Mouse (Mus musculus): ENCODE measurements around the gene Mapk3. TPM values are rescaled to one million over a fixed set of nuclear protein-coding genes. Genes with fewer than 3 reads are reported as not detected.
A peak's percentile ranks its signal among the peaks of the same experiment; 100 is the strongest.

The Mapk3 gene
- polyA plus RNA-seq, 1 experiment from 2014 or later = 80.7 TPM

DNA sequence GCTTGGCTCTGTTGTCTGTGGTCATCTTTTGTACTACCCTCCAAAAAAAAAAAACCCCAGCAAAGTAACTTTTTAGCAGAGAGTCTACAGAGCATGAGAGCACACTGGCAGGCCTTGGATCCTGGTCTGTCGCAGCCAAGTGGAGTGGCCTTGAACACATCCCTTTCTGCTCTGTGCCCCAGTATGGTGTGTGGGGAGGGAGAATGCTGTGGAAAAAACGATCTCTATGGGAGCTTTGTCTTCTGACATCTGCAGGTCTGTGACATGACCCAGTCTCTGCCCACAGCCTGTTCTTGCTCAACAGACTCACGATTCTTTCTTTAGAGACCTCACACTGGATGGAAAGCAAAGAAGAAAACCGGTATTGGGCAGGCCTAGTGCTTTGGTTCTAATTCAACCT is 1.6 kb downstream of the Mapk3 start:
- Histone ChIP-seq H3K9ac (replicated peaks) (peak overlapping the region; percentile 89; the same call in 1 of the 2 replicates), H3K27me3 (no peaks in the 10 kb centered on the region), H3K4me2 (replicated peaks) (peak overlapping the region; percentile 90), H3K4me3 (replicated peaks) (peak overlapping the region; percentile 79), H3K9me3 (no peaks in the 10 kb centered on the region), H3K4me1 (replicated peaks) (peaks cover 35% of the 10 kb centered on the region), H3K27ac (peak overlapping the region; percentile 88), H3K36me3 (peaks cover 36% of the 10 kb centered on the region)
- ATAC-seq = no peak
- 79% methylated on average over 4 of the region's 4 CpGs for WGBS

DNA sequence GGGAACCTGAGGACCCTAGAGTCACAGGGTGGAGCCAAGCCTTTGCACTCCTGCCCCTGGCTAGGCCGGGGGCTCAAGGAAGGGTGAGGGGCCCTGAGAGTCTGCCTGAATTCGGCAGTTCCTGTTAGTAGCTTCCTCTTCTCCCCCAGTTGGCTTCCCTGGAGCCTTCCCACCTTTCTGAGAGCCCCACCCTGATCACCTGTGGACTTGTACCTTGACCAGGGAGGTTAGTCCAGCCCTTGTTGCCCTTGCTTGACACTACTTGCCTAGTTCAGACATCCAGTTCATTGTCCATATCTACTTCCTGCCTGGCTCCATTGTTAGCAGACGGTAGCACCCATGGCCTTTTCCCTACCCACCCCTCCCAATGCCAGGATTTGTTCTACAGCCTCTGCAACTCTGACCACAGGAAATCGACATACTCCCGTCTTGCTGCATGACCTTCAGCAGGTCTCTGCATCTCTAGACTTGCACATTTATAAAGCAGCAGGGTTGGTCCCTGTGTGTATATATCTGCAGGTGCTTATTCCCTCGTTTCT is 2.2 kb downstream of the Mapk3 start:
- 77% methylated on average over 6 of the region's 6 CpGs for WGBS
- H3K4me3 ChIP-seq (replicated peaks) = peak overlapping the region; percentile 79; the same call in 1 of the 2 replicates
- H3K9ac ChIP-seq (replicated peaks) = no peak overlapping the region

DNA sequence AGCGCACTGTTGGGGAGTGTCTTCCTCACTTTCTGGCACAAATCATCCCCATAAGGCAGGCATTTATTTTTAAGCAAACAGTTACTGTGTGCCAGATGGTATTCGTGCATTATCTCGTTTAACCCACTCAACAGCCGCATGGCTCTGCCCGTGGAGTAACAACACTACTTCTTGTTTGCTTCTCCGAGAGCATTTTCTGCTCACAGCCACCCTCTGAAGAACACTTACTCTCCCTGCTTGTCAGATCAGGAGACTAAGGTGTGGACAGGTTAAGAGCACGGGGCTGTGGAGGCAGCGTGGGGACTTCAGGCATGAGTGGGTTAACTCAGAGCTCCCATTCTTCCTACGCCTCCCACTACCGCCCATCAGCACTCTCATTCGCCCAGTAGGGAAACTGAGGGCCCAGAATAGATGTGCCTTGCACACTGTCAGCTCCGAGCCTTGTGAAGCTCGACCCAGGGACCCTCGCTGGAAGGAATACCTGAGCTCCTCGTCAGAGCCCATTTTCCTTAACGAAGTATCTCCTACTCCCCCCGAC is 3.1 kb downstream of the Mapk3 start:
- H3K4me2 ChIP-seq (replicated peaks) = 0 out of 2 replicates have a peak overlapping the region, but pooled peaks have one; percentile 6
- H3K9me3 ChIP-seq = no peaks in the 10 kb centered on the region
- H3K4me3 ChIP-seq (replicated peaks) = no peak overlapping the region
- H3K36me3 ChIP-seq = peaks cover 52% of the 10 kb centered on the region
- H3K4me1 ChIP-seq (replicated peaks) = peaks cover 35% of the 10 kb centered on the region
- ATAC-seq = no peak
- 0 out of 2 replicates have a peak overlapping the region, but pooled peaks have one; percentile 39 for H3K27ac ChIP-seq
- 0 out of 2 replicates have a peak overlapping the region, but pooled peaks have one; percentile 43 for H3K9ac ChIP-seq (replicated peaks)
- H3K27me3 ChIP-seq = no peaks in the 10 kb centered on the region
- 82% methylated on average over 17 of the region's 17 CpGs for WGBS

More for the DNA sequence above, 2.2 kb downstream of the Mapk3 start:
- Histone ChIP-seq H3K9me3 (no peaks in the 10 kb centered on the region), H3K4me2 (replicated peaks) (peak overlapping the region; percentile 90), H3K27ac (no peak overlapping the region), H3K4me1 (replicated peaks) (peaks cover 35% of the 10 kb centered on the region), H3K36me3 (peaks cover 43% of the 10 kb centered on the region), H3K27me3 (no peaks in the 10 kb centered on the region)
- no peak for ATAC-seq

DNA sequence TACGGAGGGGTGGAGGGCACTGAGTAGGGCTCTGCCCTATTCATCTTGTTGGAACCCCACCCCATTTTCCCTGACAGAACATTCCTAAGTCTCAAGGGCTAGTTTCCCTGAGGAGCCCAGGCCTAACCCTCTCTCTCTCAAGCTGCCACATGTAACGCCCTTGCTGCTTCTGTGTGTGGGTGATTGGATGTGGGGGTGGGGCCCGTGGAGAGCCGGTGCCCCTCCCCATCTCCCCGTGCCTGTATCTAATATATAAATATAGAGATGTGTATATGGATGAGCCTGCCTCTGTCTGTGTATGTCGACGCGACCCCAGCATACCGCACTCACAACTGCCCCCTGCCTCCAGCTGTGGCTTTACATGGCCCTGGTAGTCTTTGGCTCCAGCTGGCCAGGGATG is 6.1 kb downstream of the Mapk3 start:
- Histone ChIP-seq H3K4me1 (replicated peaks) (peaks cover 24% of the 10 kb centered on the region), H3K9me3 (no peaks in the 10 kb centered on the region), H3K9ac (replicated peaks) (no peak overlapping the region), H3K4me2 (replicated peaks) (no peak overlapping the region), H3K27ac (no peak overlapping the region), H3K27me3 (no peaks in the 10 kb centered on the region), H3K4me3 (replicated peaks) (no peak overlapping the region), H3K36me3 (peaks cover 81% of the 10 kb centered on the region)
- 85% methylated on average over 9 of the region's 9 CpGs for WGBS
- no peak for ATAC-seq

DNA sequence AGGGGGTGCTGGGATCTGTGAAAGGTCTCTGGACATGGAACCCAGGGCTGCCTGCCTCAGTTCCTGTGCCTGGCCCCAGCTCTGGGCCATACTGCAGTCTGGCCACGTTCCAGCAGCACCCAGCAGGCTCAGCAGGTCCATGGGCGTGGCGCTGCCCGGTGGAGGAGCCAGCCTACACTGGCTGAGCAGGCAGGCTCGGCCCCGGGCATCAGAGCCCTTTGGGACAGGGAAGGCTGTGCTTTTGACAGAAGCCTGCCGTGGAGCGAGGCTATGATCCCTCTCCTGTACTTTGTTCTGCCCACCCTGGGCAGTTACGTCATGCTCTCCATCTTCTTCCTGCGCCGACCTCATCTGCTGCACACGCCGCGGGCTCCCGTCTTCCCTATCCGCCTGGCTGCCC is 6.8 kb downstream of the Mapk3 start, which contains the start of gene Gdpd3:
Gene Gdpd3, plus strand, starts transcription at position 134 of the 400 bp plus-strand sequence.
- ATAC-seq = no peak; the same call in 1 of the 2 replicates
- H3K36me3 ChIP-seq = peaks cover 88% of the 10 kb centered on the region

DNA sequence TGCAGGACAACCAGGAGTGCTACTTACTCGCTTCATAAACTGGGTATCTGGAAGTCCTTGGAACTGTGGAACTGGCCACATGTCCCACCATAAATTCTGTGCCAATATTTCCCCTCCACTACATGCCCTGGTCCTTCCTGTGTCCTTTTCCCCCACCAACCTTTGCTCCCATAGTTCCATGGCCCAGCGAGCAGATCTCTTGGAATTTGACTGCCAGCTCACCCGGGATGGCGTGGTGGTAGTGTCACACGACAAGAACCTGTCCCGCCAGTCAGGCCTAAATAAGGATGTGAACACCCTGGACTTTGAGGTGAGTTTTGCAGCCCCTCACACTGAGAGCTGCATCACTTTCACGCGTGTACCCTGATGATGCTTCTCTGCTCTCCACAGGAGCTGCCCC is 7.6 kb downstream of the Mapk3 start:
- ATAC-seq = no peak
- Histone ChIP-seq H3K27ac (no peak overlapping the region), H3K36me3 (peaks cover 92% of the 10 kb centered on the region), H3K9ac (replicated peaks) (no peak overlapping the region), H3K4me3 (replicated peaks) (no peak overlapping the region), H3K4me2 (replicated peaks) (no peak overlapping the region), H3K4me1 (replicated peaks) (peaks cover 10% of the 10 kb centered on the region), H3K9me3 (no peaks in the 10 kb centered on the region), H3K27me3 (no peaks in the 10 kb centered on the region)
- WGBS = 93% methylated on average over 8 of the region's 8 CpGs

More for the DNA sequence above, 6.8 kb downstream of the Mapk3 start, which contains the start of gene Gdpd3:
- no peaks in the 10 kb centered on the region for H3K9me3 ChIP-seq
- no peak within 1 kb of the TSS for H3K4me3 ChIP-seq (replicated peaks)
- H3K4me1 ChIP-seq (replicated peaks) = peaks cover 18% of the 10 kb centered on the region
- H3K4me2 ChIP-seq (replicated peaks) = no peak within 1 kb of the TSS
- H3K27ac ChIP-seq = no peak within 1 kb of the TSS
- WGBS = 91% methylated on average over 16 of the region's 16 CpGs
- no peak within 1 kb of the TSS for H3K9ac ChIP-seq (replicated peaks)
- no peaks in the 10 kb centered on the region for H3K27me3 ChIP-seq

DNA sequence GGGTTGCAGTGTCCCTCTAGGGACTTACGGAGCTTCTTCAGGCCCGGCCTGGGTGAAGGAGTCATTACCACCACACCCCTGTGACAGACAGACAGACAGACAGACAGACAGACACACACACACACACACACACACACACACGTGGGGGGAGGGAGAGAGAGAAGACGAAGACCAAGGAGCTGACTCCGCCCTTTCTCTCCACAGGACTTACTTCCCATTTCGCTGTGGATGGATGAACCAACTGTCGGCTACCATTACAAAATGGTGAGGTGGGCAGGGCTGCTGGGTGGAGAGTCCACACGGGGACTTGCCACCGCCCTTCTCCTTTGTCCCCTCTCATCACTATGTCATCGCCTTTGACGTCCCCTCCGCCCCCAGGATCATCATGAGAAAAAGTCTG is 11.4 kb downstream of the Mapk3 start:
- no peak overlapping the region for H3K4me3 ChIP-seq (replicated peaks)
- H3K4me2 ChIP-seq (replicated peaks) = no peak overlapping the region
- H3K27ac ChIP-seq = no peak overlapping the region
- WGBS = 92% methylated on average over 12 of the region's 12 CpGs
- no peaks in the 10 kb centered on the region for H3K27me3 ChIP-seq
- no peaks in the 10 kb centered on the region for H3K9me3 ChIP-seq
- no peak overlapping the region for H3K9ac ChIP-seq (replicated peaks)
- peaks cover 6% of the 10 kb centered on the region for H3K4me1 ChIP-seq (replicated peaks)
- no peak for ATAC-seq
- H3K36me3 ChIP-seq = peaks cover 67% of the 10 kb centered on the region

DNA sequence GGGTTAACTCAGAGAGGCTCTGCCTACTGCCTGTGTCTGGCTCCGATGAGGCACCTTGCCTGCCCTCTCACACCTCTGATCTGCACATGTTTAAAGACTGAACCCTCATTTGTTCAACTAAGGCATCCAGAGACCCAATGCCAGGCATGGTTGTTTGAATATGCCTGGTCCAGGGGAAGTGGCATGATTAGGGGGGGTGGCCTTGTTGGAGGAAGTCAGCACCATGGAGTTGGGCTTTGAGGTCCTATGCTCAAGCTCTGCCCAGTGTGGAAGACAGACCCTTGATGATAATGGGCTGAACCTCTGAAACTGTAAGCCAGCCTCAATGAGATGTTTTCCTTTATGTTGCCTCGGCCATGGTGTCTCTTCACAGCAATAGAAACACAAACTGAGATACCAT is 13.9 kb downstream of the Mapk3 start:
- peaks cover 26% of the 10 kb centered on the region for H3K4me1 ChIP-seq (replicated peaks)
- no peak overlapping the region for H3K4me3 ChIP-seq (replicated peaks)
- H3K9me3 ChIP-seq = no peaks in the 10 kb centered on the region
- H3K27me3 ChIP-seq = no peaks in the 10 kb centered on the region
- no peak overlapping the region for H3K9ac ChIP-seq (replicated peaks)
- ATAC-seq = no peak
- no peak overlapping the region for H3K27ac ChIP-seq
- peaks cover 41% of the 10 kb centered on the region for H3K36me3 ChIP-seq
- WGBS = 89% methylated on average over 2 of the region's 2 CpGs
- H3K4me2 ChIP-seq (replicated peaks) = no peak overlapping the region

DNA sequence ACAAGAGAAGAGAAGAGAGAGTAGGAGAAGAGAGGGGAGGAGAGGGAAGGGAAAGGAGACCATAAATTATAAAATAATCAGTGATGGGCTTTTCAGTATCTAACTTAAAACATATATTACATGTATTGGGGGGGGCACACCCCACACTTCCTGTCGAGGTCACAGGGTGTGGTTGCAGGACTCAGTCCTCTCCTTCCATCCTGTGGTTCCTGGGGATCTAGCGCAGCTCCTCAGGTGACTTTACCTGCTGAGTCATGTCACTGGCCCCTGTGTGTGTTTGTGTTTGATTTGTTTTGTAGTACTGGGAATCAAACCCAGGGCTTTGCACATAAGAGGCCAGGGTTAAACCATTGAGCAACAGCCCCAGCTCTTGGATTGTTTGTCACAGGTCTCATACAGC is 15.1 kb downstream of the Mapk3 start:
- H3K9me3 ChIP-seq = no peaks in the 10 kb centered on the region

DNA sequence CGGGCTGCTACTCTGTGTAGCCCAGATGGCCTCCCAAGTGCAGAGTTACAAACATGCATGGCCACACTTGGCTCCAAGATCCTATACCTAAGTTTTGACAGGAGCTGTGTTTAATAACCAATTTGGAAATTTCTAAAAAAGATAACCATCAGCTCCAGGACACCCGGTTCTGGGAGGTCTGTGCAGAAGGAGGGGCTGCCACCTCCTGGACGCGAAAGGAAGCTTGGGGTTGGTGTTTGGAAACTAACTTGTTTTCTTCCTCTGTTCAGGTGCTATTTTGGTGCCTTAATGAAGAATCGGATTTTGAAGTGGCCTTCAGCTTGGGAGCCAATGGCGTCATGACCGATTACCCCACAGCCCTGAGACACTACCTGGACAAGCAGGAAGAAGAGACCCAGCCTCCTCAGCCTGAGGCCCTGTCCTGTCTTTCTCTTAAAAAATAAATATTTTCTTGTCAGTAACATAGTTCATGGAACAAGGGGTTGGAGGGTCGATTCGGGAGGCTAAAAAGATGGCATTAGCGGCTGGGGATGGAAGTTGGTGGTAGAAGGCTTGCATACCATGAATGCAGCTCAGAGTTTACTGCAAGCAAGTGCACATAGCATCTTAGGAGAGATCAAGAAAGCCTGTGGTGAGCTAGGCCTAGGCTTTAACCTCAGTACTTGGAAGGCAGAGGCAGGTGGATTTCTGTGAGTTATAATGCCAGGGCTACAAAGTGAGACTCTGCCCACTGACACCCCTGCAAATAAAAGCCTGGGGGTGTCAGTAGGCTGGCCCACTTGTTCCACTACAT is 16.0 kb downstream of the Mapk3 start:
- peak overlapping the region; percentile 91; the same call in 1 of the 2 replicates for H3K27ac ChIP-seq
- peaks cover 22% of the 10 kb centered on the region for H3K36me3 ChIP-seq
- 0 out of 2 replicates have a peak overlapping the region, but pooled peaks have one; percentile 82 for H3K9ac ChIP-seq (replicated peaks)
- no peaks in the 10 kb centered on the region for H3K9me3 ChIP-seq
- no peak overlapping the region for H3K4me2 ChIP-seq (replicated peaks)
- H3K27me3 ChIP-seq = no peaks in the 10 kb centered on the region
- no peak overlapping the region for H3K4me3 ChIP-seq (replicated peaks)
- 84% methylated on average over 10 of the region's 10 CpGs for WGBS
- peaks cover 44% of the 10 kb centered on the region for H3K4me1 ChIP-seq (replicated peaks)
- ATAC-seq = no peak

More for the DNA sequence above, 15.1 kb downstream of the Mapk3 start:
- Histone ChIP-seq H3K27ac (no peak overlapping the region), H3K27me3 (no peaks in the 10 kb centered on the region), H3K4me2 (replicated peaks) (no peak overlapping the region), H3K36me3 (peaks cover 31% of the 10 kb centered on the region), H3K4me1 (replicated peaks) (peaks cover 35% of the 10 kb centered on the region), H3K9ac (replicated peaks) (0 out of 2 replicates have a peak overlapping the region, but pooled peaks have one; percentile 20), H3K4me3 (replicated peaks) (no peak overlapping the region)
- WGBS = 76% methylated on average over 2 of the region's 2 CpGs
- ATAC-seq = no peak

DNA sequence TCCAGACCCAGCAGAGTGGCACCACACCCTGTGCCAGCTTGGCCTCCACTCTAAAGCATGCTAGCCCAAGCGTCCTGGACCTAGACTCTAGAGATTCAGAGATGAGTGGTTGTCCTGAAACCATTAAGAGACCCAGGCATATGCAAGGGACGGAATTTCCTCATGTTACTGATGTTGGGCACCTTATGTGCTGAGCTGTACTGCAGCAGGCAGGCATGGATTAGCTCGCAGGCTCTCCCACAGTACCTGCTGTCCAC is 16.5 kb downstream of the Mapk3 start:
- 73% methylated on average over 3 of the region's 3 CpGs for WGBS
- Histone ChIP-seq H3K4me3 (replicated peaks) (peak overlapping the region; percentile 58; the same call in 1 of the 2 replicates), H3K9me3 (no peaks in the 10 kb centered on the region), H3K4me2 (replicated peaks) (peak overlapping the region; percentile 89), H3K27me3 (no peaks in the 10 kb centered on the region), H3K36me3 (peaks cover 17% of the 10 kb centered on the region), H3K9ac (replicated peaks) (peak overlapping the region; percentile 82; the same call in 1 of the 2 replicates), H3K4me1 (replicated peaks) (peaks cover 47% of the 10 kb centered on the region), H3K27ac (peak overlapping the region; percentile 91)
- no peak for ATAC-seq

DNA sequence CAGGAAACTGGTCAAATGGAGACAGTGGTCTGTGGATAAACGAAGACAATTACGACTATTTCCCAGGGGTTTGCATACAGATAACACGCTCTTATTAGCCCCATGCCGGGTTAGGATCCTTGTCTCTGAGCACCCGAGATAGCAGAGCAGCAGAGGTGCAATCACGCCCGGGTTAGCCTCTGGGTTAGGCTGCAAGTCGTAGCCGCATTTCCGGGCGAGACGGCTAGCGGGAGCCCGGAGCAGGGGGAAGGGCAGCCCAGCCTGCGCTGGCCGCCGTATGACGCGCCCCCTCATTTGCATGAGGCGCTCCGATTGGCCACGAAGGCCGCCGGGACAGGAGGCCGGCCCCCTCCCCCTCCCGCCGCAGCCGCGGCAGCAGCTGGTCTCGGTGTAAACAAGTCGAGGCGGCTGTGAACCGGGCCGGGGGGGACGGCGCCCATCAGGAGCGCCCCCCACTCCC is 17.2 kb downstream of the Mapk3 start, which contains the start of gene Ypel3:
Gene Ypel3, plus strand, starts transcription at position 358 of the 460 bp plus-strand sequence.
- Histone ChIP-seq H3K4me1 (replicated peaks) (peaks cover 53% of the 10 kb centered on the region), H3K9ac (replicated peaks) (peak within 1 kb of the TSS; percentile 82), H3K27me3 (no peaks in the 10 kb centered on the region)

More for the DNA sequence above, 17.2 kb downstream of the Mapk3 start, which contains the start of gene Ypel3:
- peak within 1 kb of the TSS; percentile 89 for H3K4me2 ChIP-seq (replicated peaks)
- peak within 1 kb of the TSS; percentile 91 for H3K27ac ChIP-seq
- peaks cover 13% of the 10 kb centered on the region; the same call in 1 of the 2 replicates for H3K36me3 ChIP-seq
- peak; percentile 88 for ATAC-seq
- under 1% methylated on average over 27 of the region's 37 CpGs for WGBS
- H3K9me3 ChIP-seq = no peaks in the 10 kb centered on the region
- H3K4me3 ChIP-seq (replicated peaks) = peak within 1 kb of the TSS; percentile 58
